Mouse (Mus musculus) neural tube, embryonic 13.5 days (tissue): ENCODE measurements around the gene Brd4. TPM values are rescaled to one million over a fixed set of nuclear protein-coding genes. Genes with fewer than 3 reads are reported as not detected.

Source experiments
- ATAC-seq: fragments of 200-750 bp; cut with Nextera tagmentation; 2 replicates; pipeline ENCODE4 v1.8.0; 2017; ENCODE audit warnings: low read depth, mild to moderate bottlenecking, moderate TSS enrichment, moderate library complexity
- H3K27ac ChIP-seq: fragments of 300-500 bp; sonication (generic); replicated peaks from 2 replicates; pipeline ENCODE4 v1.5.1; 2015; ENCODE audit warnings: moderate library complexity, mild to moderate bottlenecking, inconsistent platforms
- H3K27me3 ChIP-seq: fragments of 300-500 bp; sonication (generic); 2 replicates; pipeline ENCODE4 v1.6.1; 2015; ENCODE audit warnings: mild to moderate bottlenecking, inconsistent platforms
- H3K36me3 ChIP-seq: fragments of 300-500 bp; sonication (generic); 2 replicates; pipeline ENCODE4 v1.6.1; 2015; ENCODE audit warnings: mild to moderate bottlenecking, inconsistent platforms
- H3K4me1 ChIP-seq: fragments of 300-500 bp; sonication (generic); replicated peaks from 2 replicates; pipeline ENCODE4 v1.6.1; 2015; ENCODE audit warnings: inconsistent platforms
- H3K4me2 ChIP-seq: fragments of 300-500 bp; sonication (generic); 2 replicates; pipeline ENCODE4 v1.6.1; 2015; ENCODE audit warnings: inconsistent platforms, mild to moderate bottlenecking, moderate library complexity
- H3K4me3 ChIP-seq: fragments of 300-500 bp; sonication (generic); 2 replicates; pipeline ENCODE4 v1.5.1; 2015; ENCODE audit warnings: mild to moderate bottlenecking, inconsistent platforms
- H3K9ac ChIP-seq: fragments of 300-500 bp; sonication (generic); 2 replicates; pipeline ENCODE4 v1.6.1; 2015; ENCODE audit warnings: moderate library complexity, mild to moderate bottlenecking, inconsistent platforms
- H3K9me3 ChIP-seq: fragments of 300-500 bp; sonication (generic); 2 replicates; pipeline ENCODE4 v1.6.1; 2016; ENCODE audit warnings: inconsistent platforms
- WGBS: fragments of 180-500 bp; shearing (Covaris S2); methylation state at CpG from one replicate; pipeline ENCODE4 v1.1.7; 2015; 5-methylcytosine and 5-hydroxymethylcytosine counted together
- polyA plus RNA-seq: library from polyadenylated mRNA; unstranded; fragments of >200 nt; fragmentation: Nextera tagmentation; extraction: Ambion mirVana; gene quantifications from 2 replicates; pipeline ENCODE4 v1.2.1, GENCODE M21; 2015

Brd4 gene
- polyA plus RNA-seq, 1 experiment from 2014 or later, result 87.7 TPM

- 0 out of 2 replicates have a peak overlapping the region, but pooled peaks have one; percentile 5 for H3K27ac ChIP-seq
- H3K9me3 ChIP-seq, result no peaks in the 10 kb centered on the region
- H3K36me3 ChIP-seq, result no peaks in the 10 kb centered on the region
- H3K4me1 ChIP-seq, result peaks cover 50% of the 10 kb centered on the region
- peak overlapping the region; percentile 93 for H3K4me2 ChIP-seq
- H3K27me3 ChIP-seq, result no peaks in the 10 kb centered on the region
- H3K4me3 ChIP-seq, result peak overlapping the region; percentile 61
- ATAC-seq, result peak; percentile 44; the same call in 1 of the 2 replicates
- 1% methylated on average over 58 of the region's 58 CpGs for WGBS
- H3K9ac ChIP-seq, result peak overlapping the region; percentile 79
These were observed 122.2 kb downstream of the Brd4 start for GRCm38 (mm10) chr17:32162112-32162850.

GRCm38 (mm10) chr17:32160882-32161281 lies 123.6 kb downstream of the Brd4 start:
- Histone ChIP-seq H3K4me3 (no peak overlapping the region), H3K36me3 (no peaks in the 10 kb centered on the region), H3K27ac (no peak overlapping the region), H3K9ac (no peak overlapping the region), H3K4me2 (no peak overlapping the region), H3K4me1 (peaks cover 37% of the 10 kb centered on the region), H3K9me3 (no peaks in the 10 kb centered on the region), H3K27me3 (no peaks in the 10 kb centered on the region)
- WGBS, result 72% methylated on average over 4 of the region's 4 CpGs
- ATAC-seq, result no peak

GRCm38 (mm10) chr17:32158841-32159240 lies 125.7 kb downstream of the Brd4 start:
- 94% methylated on average over 13 of the region's 13 CpGs for WGBS
- Histone ChIP-seq H3K27me3 (no peaks in the 10 kb centered on the region), H3K9me3 (no peaks in the 10 kb centered on the region), H3K36me3 (peaks cover 15% of the 10 kb centered on the region; the same call in 1 of the 2 replicates), H3K4me2 (no peak overlapping the region), H3K9ac (no peak overlapping the region), H3K4me1 (peaks cover 21% of the 10 kb centered on the region), H3K4me3 (no peak overlapping the region), H3K27ac (no peak overlapping the region)
- ATAC-seq, result no peak

GRCm38 (mm10) chr17:32146718-32147117 lies 137.8 kb downstream of the Brd4 start:
- H3K4me1 ChIP-seq, result peaks cover 5% of the 10 kb centered on the region
- H3K9ac ChIP-seq, result no peak overlapping the region
- peak; percentile 41; the same call in 1 of the 2 replicates for ATAC-seq
- H3K27ac ChIP-seq, result no peak overlapping the region
- H3K4me2 ChIP-seq, result no peak overlapping the region
- WGBS, result 90% methylated on average over 8 of the region's 8 CpGs
- H3K36me3 ChIP-seq, result peaks cover 43% of the 10 kb centered on the region
- no peaks in the 10 kb centered on the region for H3K9me3 ChIP-seq
- H3K27me3 ChIP-seq, result no peaks in the 10 kb centered on the region
- no peak overlapping the region for H3K4me3 ChIP-seq

Other genes starting within 250 kb of the Brd4 start
- 33.1 and 40.4 TPM in 2 replicates for gene Rrp1b, start 248.6 kb downstream of the Brd4 start, polyA plus RNA-seq
- gene Hsf2bp, start 248.4 kb downstream of the Brd4 start, polyA plus RNA-seq, result 0.38 and 0.59 TPM in 2 replicates
- gene Notch3, start 117.9 kb downstream of the Brd4 start, polyA plus RNA-seq, result 7.6 and 9.0 TPM in 2 replicates
- 0.20 TPM in 1 of 2 replicates, not detected in the other for gene Ephx3, start 95.2 kb downstream of the Brd4 start, polyA plus RNA-seq
- 95.9 and 104 TPM in 2 replicates for gene Akap8, start 36.5 kb upstream of the Brd4 start, polyA plus RNA-seq
- gene Akap8l, start 65.9 kb upstream of the Brd4 start, polyA plus RNA-seq, result 153 and 154 TPM in 2 replicates
- gene Wiz, start 104.7 kb upstream of the Brd4 start, polyA plus RNA-seq, result 33.2 and 39.8 TPM in 2 replicates
- 0.54 and 0.71 TPM in 2 replicates for gene Rasal3, start 118.9 kb upstream of the Brd4 start, polyA plus RNA-seq
- not detected in 2 replicates for gene Pglyrp2, start 139.4 kb upstream of the Brd4 start, polyA plus RNA-seq
- 0.45 and 0.55 TPM in 2 replicates for gene Cyp4f39, start 168.0 kb upstream of the Brd4 start, polyA plus RNA-seq
- 11.5 and 12.1 TPM in 2 replicates for gene Cyp4f17, start 221.3 kb upstream of the Brd4 start, polyA plus RNA-seq